ENCODE assay signal across 12 mouse cellular contexts in the genomic region with DNA sequence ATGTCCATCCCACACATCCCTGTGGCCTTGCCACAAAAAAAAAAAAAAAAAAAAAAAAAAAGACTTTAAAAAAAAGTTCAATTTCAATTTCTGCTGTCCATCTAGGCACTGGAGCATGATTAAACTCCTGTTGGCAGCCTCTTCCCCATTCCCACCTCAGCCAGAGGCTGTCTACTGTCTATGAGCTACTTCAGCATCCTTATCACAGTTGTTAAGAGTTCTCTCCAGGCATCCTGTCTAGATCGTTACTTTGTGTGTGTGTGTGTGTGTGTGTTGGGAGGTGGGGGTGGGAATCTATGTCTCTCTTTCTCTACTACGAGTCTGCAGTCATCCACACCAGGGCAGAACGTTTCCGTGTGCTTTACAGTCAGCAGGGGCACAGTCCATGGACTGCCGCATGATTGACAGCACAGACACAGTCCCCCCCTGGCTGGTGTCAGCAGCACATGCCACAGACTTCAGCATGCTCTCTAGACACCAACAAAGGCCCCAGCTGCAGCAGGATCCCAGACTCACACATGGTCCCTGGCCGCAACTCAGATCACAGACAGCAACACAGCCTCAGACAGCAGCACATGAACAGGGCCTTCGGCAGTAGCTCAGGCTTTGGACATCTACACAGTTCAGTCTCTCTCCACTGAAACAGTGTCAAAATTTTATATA. TPM values are rescaled to one million over a fixed set of nuclear protein-coding genes. Genes with fewer than 3 reads are reported as not detected.
DNase-seq lines count a peak whose midpoint lies in the region; ATAC-seq and TF ChIP-seq lines count a peak whose summit lies in the region.
"Had no signal": no experiment of that assay in that cellular context is flagged by ENCODE, and none has a peak within 500 bp of the region (broad histone marks: within the 10 kb centered on the region; RNA-seq: fewer than 3 reads in every experiment).

No protein-coding gene starts in this region.

- peak overlapping the region; percentile 29 for H3K4me2 ChIP-seq in heart, embryonic 11.5 days
- no peak overlapping the region for H3K4me2 ChIP-seq in forebrain, postnatal 0 days (ENCODE audit: low read depth)
- H3K4me2 ChIP-seq in midbrain, embryonic 14.5 days (ENCODE audit: low read length): no peak overlapping the region
- H3K4me2 ChIP-seq: kidney, embryonic 15.5 days had no signal

- H3K36me3 ChIP-seq in heart, embryonic 11.5 days (ENCODE audit: control insufficient read depth, insufficient read depth, low read length): no peaks in the 10 kb centered on the region
- H3K36me3 ChIP-seq in forebrain, postnatal 0 days (ENCODE audit: insufficient read depth): no peaks in the 10 kb centered on the region
- H3K36me3 ChIP-seq in midbrain, embryonic 14.5 days (ENCODE audit: control insufficient read depth, insufficient read depth, low read length): 0 out of 2 replicates have a peak, but pooled peaks cover 4% of the 10 kb centered on the region

- no peak overlapping the region for H3K4me3 ChIP-seq in heart, embryonic 11.5 days (ENCODE audit: low read depth, low read length)
- H3K4me3 ChIP-seq in forebrain, postnatal 0 days (ENCODE audit: low read depth, low read length): no peak overlapping the region
- no peak overlapping the region for H3K4me3 ChIP-seq in midbrain, embryonic 14.5 days (replicated peaks; ENCODE audit: low read depth, low read length)
- H3K4me3 ChIP-seq: kidney, embryonic 15.5 days had no signal

- no peaks in the 10 kb centered on the region for H3K9me3 ChIP-seq in heart, embryonic 11.5 days (replicated peaks; ENCODE audit: control insufficient read depth, low read length)
- no peaks in the 10 kb centered on the region for H3K9me3 ChIP-seq in forebrain, postnatal 0 days (ENCODE audit: low read length)
- H3K9me3 ChIP-seq in midbrain, embryonic 14.5 days (ENCODE audit: control insufficient read depth, low read length): no peaks in the 10 kb centered on the region
- H3K9me3 ChIP-seq: kidney, embryonic 15.5 days had no signal

- no peaks in the 10 kb centered on the region for H3K4me1 ChIP-seq in heart, embryonic 11.5 days (ENCODE audit: control insufficient read depth, insufficient read depth, low read length)
- no peaks in the 10 kb centered on the region for H3K4me1 ChIP-seq in forebrain, postnatal 0 days (ENCODE audit: insufficient read depth)
- no peaks in the 10 kb centered on the region for H3K4me1 ChIP-seq in midbrain, embryonic 14.5 days (ENCODE audit: control insufficient read depth, insufficient read depth, low read length)
- H3K4me1 ChIP-seq: kidney, embryonic 15.5 days had no signal

- TF ChIP-seq CTCF in forebrain, postnatal 0 days (IDR thresholded peaks at IDR 0.05; ENCODE audit: low read depth): no peak

- H3K27me3 ChIP-seq in heart, embryonic 11.5 days (ENCODE audit: control insufficient read depth, insufficient read depth, low read length): no peaks in the 10 kb centered on the region
- H3K27me3 ChIP-seq in forebrain, postnatal 0 days (ENCODE audit: insufficient read depth, low read length): no peaks in the 10 kb centered on the region
- no peaks in the 10 kb centered on the region for H3K27me3 ChIP-seq in midbrain, embryonic 14.5 days (ENCODE audit: control insufficient read depth, insufficient read depth, low read length)
- H3K27me3 ChIP-seq: kidney, embryonic 15.5 days had no signal

- ATAC-seq in heart, embryonic 11.5 days (replicated peaks; ENCODE audit: insufficient number of reproducible peaks, low FRiP score, low TSS enrichment): peak; percentile 42; the same call in 1 of the 2 replicates
- peak; percentile 92 for ATAC-seq in forebrain, postnatal 0 days
- peak; percentile 63; the same call in 1 of the 2 replicates for ATAC-seq in midbrain, embryonic 14.5 days (ENCODE audit: low FRiP score, low TSS enrichment)

- DNase-seq in heart, adult 11 months: no peak
- peak; percentile 70 for DNase-seq in Muller cell, postnatal 12 days (ENCODE audit: inconsistent ontology term)
- peak; percentile 26 for DNase-seq in forebrain, postnatal 0 days
- peak; percentile 43 for DNase-seq in midbrain, embryonic 14.5 days
- DNase-seq in adrenal gland, adult 2 months: no peak
- no peak for DNase-seq in cerebellum, adult 9-10 months
- DNase-seq in left cerebral cortex, adult 9 months (ENCODE audit: low spot score in 2 of 2): no peak

- no peak overlapping the region for H3K9ac ChIP-seq in heart, embryonic 11.5 days (ENCODE audit: low read depth, low read length)
- H3K9ac ChIP-seq in forebrain, postnatal 0 days: no peak overlapping the region
- H3K9ac ChIP-seq in midbrain, embryonic 14.5 days (replicated peaks; ENCODE audit: low read length): no peak overlapping the region
- H3K9ac ChIP-seq: kidney, embryonic 15.5 days had no signal

- WGBS in heart, embryonic 11.5 days (ENCODE audit: insufficient replicate concordance): 41% methylated on average over 7 of the region's 7 CpGs
- WGBS in forebrain, postnatal 0 days: 32% methylated on average over 7 of the region's 7 CpGs
- 40% methylated on average over 7 of the region's 7 CpGs for WGBS in midbrain, embryonic 14.5 days

- H3K27ac ChIP-seq in heart, embryonic 11.5 days (ENCODE audit: low read depth, low read length): peak overlapping the region; percentile 64
- H3K27ac ChIP-seq in forebrain, postnatal 0 days (ENCODE audit: low read depth, low read length): no peak overlapping the region
- H3K27ac ChIP-seq in midbrain, embryonic 14.5 days (replicated peaks; ENCODE audit: low read depth, low read length): peak overlapping the region; percentile 41
- H3K27ac ChIP-seq: kidney, embryonic 15.5 days had no signal

RNA-seq across cellular contexts. Expression of gene Rag2, which starts 16.2 kb away (rescaled TPM):
- not detected in 2 replicates for polyA plus RNA-seq in heart, embryonic 11.5 days (2014; fragmentation: Nextera tagmentation; extraction: Ambion mirVana)
- total RNA-seq in forebrain, postnatal 0 days (2014; rRNA removed): not detected in 2 replicates
- polyA plus RNA-seq in forebrain, postnatal 0 days (2015; fragmentation: Nextera tagmentation; extraction: Ambion mirVana): not detected in 2 replicates
- not detected in 2 replicates for polyA plus RNA-seq in midbrain, embryonic 14.5 days (2014; fragmentation: Nextera tagmentation; extraction: Ambion mirVana)
- not detected for total RNA-seq in adrenal gland, adult 2 months (2021)
- not detected in 2 replicates for polyA plus RNA-seq in adrenal gland, adult 2 months (2012; rRNA removed)
- total RNA-seq: gastrocnemius, adult 8-10 months; monocyte, adult 5-6 weeks had no signal
- polyA plus RNA-seq: cortical plate, adult 2 months had no signal

RNA-seq across cellular contexts. Expression of gene Rag1, which starts 40.9 kb away (rescaled TPM):
- 0.14 TPM in 1 of 2 replicates, not detected in the other for polyA plus RNA-seq in heart, embryonic 11.5 days (2014; fragmentation: Nextera tagmentation; extraction: Ambion mirVana)
- 0.23 and 0.43 TPM in 2 replicates for total RNA-seq in forebrain, postnatal 0 days (2014; rRNA removed)
- 0.04 and 0.10 TPM in 2 replicates for polyA plus RNA-seq in forebrain, postnatal 0 days (2015; fragmentation: Nextera tagmentation; extraction: Ambion mirVana)
- 0.19 and 0.20 TPM in 2 replicates for polyA plus RNA-seq in midbrain, embryonic 14.5 days (2014; fragmentation: Nextera tagmentation; extraction: Ambion mirVana)
- under 1 TPM in 1 of 2 experiments, not detected in 1; 0.06 TPM for total RNA-seq in adrenal gland, adult 2 months (2021)
- polyA plus RNA-seq in adrenal gland, adult 2 months (2012; rRNA removed): not detected in 2 replicates
- total RNA-seq: gastrocnemius, adult 8-10 months had no signal

RNA-seq across cellular contexts. Expression of gene B230118H07Rik, which starts 41.0 kb away (rescaled TPM):
- 44.9 and 47.2 TPM in 2 replicates for polyA plus RNA-seq in heart, embryonic 11.5 days (2014; fragmentation: Nextera tagmentation; extraction: Ambion mirVana)
- 20.0 and 29.5 TPM in 2 replicates for total RNA-seq in forebrain, postnatal 0 days (2014; rRNA removed)
- 52.0 and 61.3 TPM in 2 replicates for polyA plus RNA-seq in forebrain, postnatal 0 days (2015; fragmentation: Nextera tagmentation; extraction: Ambion mirVana)
- polyA plus RNA-seq in midbrain, embryonic 14.5 days (2014; fragmentation: Nextera tagmentation; extraction: Ambion mirVana): 46.0 and 49.4 TPM in 2 replicates
- total RNA-seq in adrenal gland, adult 2 months (2021): 10 to 100 TPM; 18.8 to 34.2 TPM
- polyA plus RNA-seq in adrenal gland, adult 2 months (2012; rRNA removed): 0.19 and 0.34 TPM in 2 replicates

Comparison
In these comparisons a context has a peak if more than half of its experiments do, and no peak if none do; other contexts are left out.
1. ATAC-seq: peak in every context shown above with its lines; median percentile 92 in forebrain, postnatal 0 days; 63 in midbrain, embryonic 14.5 days; 42 in heart, embryonic 11.5 days.
2. DNase-seq: peak in Muller cell, postnatal 12 days (single experiment), forebrain, postnatal 0 days (single experiment) and midbrain, embryonic 14.5 days (single experiment); none in heart, adult 11 months (single experiment), adrenal gland, adult 2 months (single experiment), cerebellum, adult 9-10 months (single experiment) and left cerebral cortex, adult 9 months (0 of 2).
3. RNA of gene B230118H07Rik, which starts 41.0 kb away (polyA plus RNA-seq): 52.0 to 61.3 TPM in forebrain, postnatal 0 days, 46.0 to 49.4 TPM in midbrain, embryonic 14.5 days and 44.9 to 47.2 TPM in heart, embryonic 11.5 days; 0.19 to 0.34 TPM in adrenal gland, adult 2 months; every median in the first group is over 10 times any median in the second.